In the genomic region with DNA sequence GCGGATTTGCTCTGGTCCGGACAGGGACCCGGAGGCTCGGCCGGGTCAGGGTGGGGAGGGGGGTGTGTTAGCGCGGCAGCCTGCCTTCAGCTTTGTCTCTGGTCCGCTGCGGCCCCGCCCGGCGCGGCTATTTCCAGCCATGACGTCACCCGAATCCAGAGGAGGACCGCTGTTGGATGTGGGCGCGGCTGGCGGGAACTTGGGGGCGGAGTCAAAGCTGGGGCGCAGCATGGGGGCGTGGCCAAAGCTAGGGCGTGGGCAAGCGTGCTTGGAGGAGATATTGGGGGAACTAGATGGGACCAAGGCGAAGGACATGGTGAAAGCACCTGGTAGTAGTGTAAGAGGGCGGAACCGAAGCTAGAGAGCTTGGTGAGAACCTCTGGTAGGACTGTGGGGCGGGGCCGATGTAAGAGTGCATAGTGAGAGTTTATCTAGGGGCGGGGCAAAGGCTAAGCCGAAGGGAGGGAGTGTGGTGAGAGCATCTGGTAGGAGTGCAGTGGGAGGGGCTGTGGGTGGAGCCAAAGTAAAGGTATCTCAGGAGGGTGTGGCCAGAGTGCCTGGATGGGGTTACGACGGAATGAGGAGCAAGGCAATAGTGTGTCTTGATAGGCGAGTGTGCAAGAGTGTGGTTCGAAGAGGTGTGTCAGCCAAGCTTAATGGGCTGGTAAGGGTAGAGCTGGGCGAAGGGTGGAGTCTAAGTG, we compare ENCODE assay signal across 8 mouse cellular contexts. TPM values are rescaled to one million over a fixed set of nuclear protein-coding genes. Genes with fewer than 3 reads are reported as not detected.
DNase-seq lines count a peak whose midpoint lies in the region; ATAC-seq and TF ChIP-seq lines count a peak whose summit lies in the region.

No protein-coding gene starts in this region.

- peaks cover 43% of the 10 kb centered on the region for H3K4me1 ChIP-seq in E14TG2a.4 (replicated peaks; ENCODE audit: low read depth, low read length)
- H3K4me1 ChIP-seq in forebrain, embryonic 12.5 days: peaks cover 34% of the 10 kb centered on the region
- peaks cover 47% of the 10 kb centered on the region for H3K4me1 ChIP-seq in liver, postnatal 0 days (ENCODE audit: insufficient read depth)
- peaks cover 21% of the 10 kb centered on the region for H3K4me1 ChIP-seq in neural tube, embryonic 14.5 days (ENCODE audit: control insufficient read depth, insufficient read depth, low read length)

- H3K9ac ChIP-seq in forebrain, embryonic 12.5 days: peak overlapping the region; percentile 90
- peak overlapping the region; percentile 94 for H3K9ac ChIP-seq in liver, postnatal 0 days (replicated peaks)
- peak overlapping the region; percentile 95 for H3K9ac ChIP-seq in neural tube, embryonic 14.5 days (replicated peaks; ENCODE audit: low read depth, low read length)

- no peak for TF ChIP-seq CTCF in E14TG2a.4 (conservative IDR thresholded peaks at IDR 0.05; ENCODE audit: low read length)
- no peak for TF ChIP-seq CTCF in liver, postnatal 0 days (IDR thresholded peaks at IDR 0.05; ENCODE audit: low read depth)

- peak; percentile 74; the same call in 1 of the 2 replicates for TF ChIP-seq EP300 in liver, postnatal 0 days (IDR thresholded peaks at IDR 0.05; ENCODE audit: low read depth)

- H3K27ac ChIP-seq in forebrain, embryonic 12.5 days: peak overlapping the region; percentile 94
- peak overlapping the region; percentile 100 for H3K27ac ChIP-seq in liver, postnatal 0 days (ENCODE audit: low read depth)
- H3K27ac ChIP-seq in neural tube, embryonic 14.5 days (ENCODE audit: low read depth, low read length): peak overlapping the region; percentile 97

- WGBS in forebrain, embryonic 12.5 days: 2% methylated on average over 36 of the region's 36 CpGs
- WGBS in large intestine, adult 2 months: 1% methylated on average over 36 of the region's 36 CpGs
- WGBS in liver, postnatal 0 days (ENCODE audit: insufficient replicate concordance): 1% methylated on average over 36 of the region's 36 CpGs
- WGBS in neural tube, embryonic 14.5 days: 1% methylated on average over 36 of the region's 36 CpGs

- intact Hi-C loops in heart, postnatal 10 days (cut with DNase I): loop anchor here (1.0 kb wide), 1 partner anchor 21 kb away; no protein-coding TSS in a partner anchor

- H3K9me3 ChIP-seq in E14TG2a.4 (ENCODE audit: low read length): no peaks in the 10 kb centered on the region
- no peaks in the 10 kb centered on the region for H3K9me3 ChIP-seq in forebrain, embryonic 12.5 days
- H3K9me3 ChIP-seq in liver, postnatal 0 days (ENCODE audit: low read length): no peaks in the 10 kb centered on the region
- no peaks in the 10 kb centered on the region for H3K9me3 ChIP-seq in neural tube, embryonic 14.5 days (ENCODE audit: control insufficient read depth, low read length)

- H3K4me2 ChIP-seq in forebrain, embryonic 12.5 days: peak overlapping the region; percentile 66
- H3K4me2 ChIP-seq in liver, postnatal 0 days (ENCODE audit: low read depth, low read length): peak overlapping the region; percentile 84
- peak overlapping the region; percentile 60 for H3K4me2 ChIP-seq in neural tube, embryonic 14.5 days (ENCODE audit: low read depth, low read length)

- peak; percentile 98 for DNase-seq in c-Kit-positive CD71-positive TER-119-positive erythroid progenitor cells, embryonic 14.5 days (ENCODE audit: low spot score)
- peak; percentile 99 for DNase-seq in heart, postnatal 10 days
- DNase-seq in large intestine, adult 2 months (ENCODE audit: low read depth, low spot score): peak; percentile 87
- DNase-seq in liver, postnatal 0 days: peak; percentile 99
- peak; percentile 99 for DNase-seq in testis, postnatal 10 days (ENCODE audit: low spot score)

- peaks cover 23% of the 10 kb centered on the region for H3K27me3 ChIP-seq in E14TG2a.4 (ENCODE audit: insufficient read depth, low read length)
- peaks cover 4% of the 10 kb centered on the region; the same call in 1 of the 2 replicates for H3K27me3 ChIP-seq in forebrain, embryonic 12.5 days
- no peaks in the 10 kb centered on the region for H3K27me3 ChIP-seq in liver, postnatal 0 days (ENCODE audit: insufficient read depth, low read length)
- no peaks in the 10 kb centered on the region for H3K27me3 ChIP-seq in neural tube, embryonic 14.5 days (ENCODE audit: control insufficient read depth, insufficient read depth, low read length)

- peak; percentile 88 for ATAC-seq in forebrain, embryonic 12.5 days (ENCODE audit: low FRiP score)
- peak; percentile 79 for ATAC-seq in liver, postnatal 0 days
- peak; percentile 87 for ATAC-seq in neural tube, embryonic 14.5 days (ENCODE audit: low read depth)

- H3K4me3 ChIP-seq in E14TG2a.4 (replicated peaks; ENCODE audit: low read length): peak overlapping the region; percentile 98
- peak overlapping the region; percentile 86 for H3K4me3 ChIP-seq in forebrain, embryonic 12.5 days (replicated peaks)
- H3K4me3 ChIP-seq in liver, postnatal 0 days (ENCODE audit: low read depth, low read length): peak overlapping the region; percentile 97
- H3K4me3 ChIP-seq in neural tube, embryonic 14.5 days (ENCODE audit: low read depth, low read length): peak overlapping the region; percentile 85

- H3K36me3 ChIP-seq in E14TG2a.4 (ENCODE audit: insufficient read depth, low read length): peaks cover 37% of the 10 kb centered on the region
- H3K36me3 ChIP-seq in forebrain, embryonic 12.5 days (replicated peaks): peaks cover 30% of the 10 kb centered on the region
- H3K36me3 ChIP-seq in liver, postnatal 0 days (replicated peaks; ENCODE audit: insufficient read depth, low read length): peaks cover 37% of the 10 kb centered on the region
- H3K36me3 ChIP-seq in neural tube, embryonic 14.5 days (ENCODE audit: control insufficient read depth, insufficient read depth, low read length): peaks cover 21% of the 10 kb centered on the region

RNA-seq across cellular contexts. Expression of a gene that starts 0.7 kb away (rescaled TPM):
- polyA plus RNA-seq in forebrain, embryonic 12.5 days (2016; fragmentation: Nextera tagmentation; extraction: Ambion mirVana): 15.4 and 15.5 TPM in 2 replicates
- 10 to 100 TPM; 25.5 to 37.3 TPM for total RNA-seq in heart, postnatal 10 days (2021)
- polyA plus RNA-seq in large intestine, adult 2 months (2012; rRNA removed): 2.4 and 3.6 TPM in 2 replicates
- 4.0 and 5.3 TPM in 2 replicates for polyA plus RNA-seq in liver, postnatal 0 days (2015; fragmentation: Nextera tagmentation; extraction: Ambion mirVana)
- 13.3 and 18.8 TPM in 2 replicates for polyA plus RNA-seq in neural tube, embryonic 14.5 days (2014; fragmentation: Nextera tagmentation; extraction: Ambion mirVana)

RNA-seq across cellular contexts. Expression of a gene that starts 29.8 kb away (rescaled TPM):
- polyA plus RNA-seq in forebrain, embryonic 12.5 days (2016; fragmentation: Nextera tagmentation; extraction: Ambion mirVana): 1.0 and 1.1 TPM in 2 replicates
- 1 to 10 TPM; 5.1 to 5.9 TPM for total RNA-seq in heart, postnatal 10 days (2021)
- polyA plus RNA-seq in large intestine, adult 2 months (2012; rRNA removed): 1.6 and 2.0 TPM in 2 replicates
- 0.31 and 0.50 TPM in 2 replicates for polyA plus RNA-seq in liver, postnatal 0 days (2015; fragmentation: Nextera tagmentation; extraction: Ambion mirVana)
- polyA plus RNA-seq in neural tube, embryonic 14.5 days (2014; fragmentation: Nextera tagmentation; extraction: Ambion mirVana): 1.3 and 2.2 TPM in 2 replicates

RNA-seq across cellular contexts. Expression of a gene that starts 56.2 kb away (rescaled TPM):
- polyA plus RNA-seq in forebrain, embryonic 12.5 days (2016; fragmentation: Nextera tagmentation; extraction: Ambion mirVana): 525 and 536 TPM in 2 replicates
- total RNA-seq in heart, postnatal 10 days (2021): 10 to 100 TPM; 44.3 to 46.4 TPM
- polyA plus RNA-seq in large intestine, adult 2 months (2012; rRNA removed): 11.2 and 13.4 TPM in 2 replicates
- 235 and 276 TPM in 2 replicates for polyA plus RNA-seq in liver, postnatal 0 days (2015; fragmentation: Nextera tagmentation; extraction: Ambion mirVana)
- 26.1 and 31.2 TPM in 2 replicates for polyA plus RNA-seq in neural tube, embryonic 14.5 days (2014; fragmentation: Nextera tagmentation; extraction: Ambion mirVana)

Comparison
In these comparisons a context has a peak if more than half of its experiments do, and no peak if none do; other contexts are left out.
1. Peak in every context shown above with its lines: DNase-seq, ATAC-seq, H3K4me3 ChIP-seq and H3K27ac ChIP-seq.